Mouse (Mus musculus) ES-CJ7 (cell line): ENCODE data around the gene Tmem167b.

ENCODE experiments used
- DNase-seq: peaks from one replicate; pipeline ENCODE4 v3.0.0; 2011; ENCODE audit warnings: low read depth, low spot score

Gene Tmem167b

DNA sequence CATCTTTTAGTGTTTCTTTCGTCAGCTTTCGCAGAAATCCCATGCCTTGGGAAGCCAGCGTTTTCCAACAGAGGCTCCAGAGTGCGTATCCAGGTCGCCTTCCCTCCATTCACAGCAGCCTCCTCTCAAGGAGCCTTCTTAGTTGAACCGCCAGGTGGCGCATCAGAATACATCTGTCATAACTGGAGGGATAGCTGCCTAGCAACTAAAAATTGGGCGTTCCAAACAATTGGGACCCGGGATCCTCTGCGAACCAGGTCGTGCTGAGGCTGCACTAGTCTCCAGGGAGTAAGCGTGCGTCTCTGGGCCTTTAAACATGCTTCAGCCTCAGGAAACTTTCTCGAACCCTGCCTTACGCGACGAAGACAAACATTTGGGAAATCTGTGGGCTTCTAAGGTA, 25.0 kb downstream of the Tmem167b start:
- peak; percentile 88 for DNase-seq

DNA sequence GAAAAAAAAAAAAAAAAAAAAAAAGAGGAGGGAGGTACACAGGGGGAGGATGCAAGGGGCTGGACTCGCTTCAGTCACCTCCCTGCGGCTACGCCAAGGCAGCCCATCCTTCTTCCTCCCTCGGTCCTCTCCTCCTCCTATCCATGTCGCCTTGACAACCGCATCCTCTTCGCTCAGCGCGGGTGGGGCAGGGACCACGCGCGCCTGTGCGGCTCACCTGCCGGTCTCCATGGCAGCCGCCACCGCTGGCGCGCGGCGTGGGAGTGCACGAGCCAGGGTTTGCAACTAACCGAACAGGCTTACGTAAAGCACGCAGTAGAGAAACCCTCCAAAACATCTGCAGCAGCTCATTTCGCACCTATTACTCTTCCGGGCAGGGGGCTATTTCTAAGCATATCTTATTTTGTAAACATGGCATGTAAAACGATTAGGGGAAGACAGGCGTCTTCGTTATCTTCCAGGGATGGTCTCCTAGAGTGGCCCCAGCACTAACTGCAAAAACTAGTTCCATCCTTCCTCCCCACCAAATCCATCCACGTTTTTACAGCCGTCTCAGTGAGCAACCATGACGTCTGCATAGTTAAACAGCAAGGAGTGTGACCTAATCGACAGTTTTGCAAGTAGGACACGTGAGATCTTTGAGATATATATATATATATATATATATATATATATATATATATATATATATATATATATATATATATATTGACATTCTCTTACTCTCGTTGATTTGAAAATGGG, 25.6 kb downstream of the Tmem167b start, which contains the start of gene 5330417C22Rik:
5330417C22Rik (minus strand) TSS at position 20 of the 744 bp plus-strand sequence.
- DNase-seq: peak; percentile 67

DNA sequence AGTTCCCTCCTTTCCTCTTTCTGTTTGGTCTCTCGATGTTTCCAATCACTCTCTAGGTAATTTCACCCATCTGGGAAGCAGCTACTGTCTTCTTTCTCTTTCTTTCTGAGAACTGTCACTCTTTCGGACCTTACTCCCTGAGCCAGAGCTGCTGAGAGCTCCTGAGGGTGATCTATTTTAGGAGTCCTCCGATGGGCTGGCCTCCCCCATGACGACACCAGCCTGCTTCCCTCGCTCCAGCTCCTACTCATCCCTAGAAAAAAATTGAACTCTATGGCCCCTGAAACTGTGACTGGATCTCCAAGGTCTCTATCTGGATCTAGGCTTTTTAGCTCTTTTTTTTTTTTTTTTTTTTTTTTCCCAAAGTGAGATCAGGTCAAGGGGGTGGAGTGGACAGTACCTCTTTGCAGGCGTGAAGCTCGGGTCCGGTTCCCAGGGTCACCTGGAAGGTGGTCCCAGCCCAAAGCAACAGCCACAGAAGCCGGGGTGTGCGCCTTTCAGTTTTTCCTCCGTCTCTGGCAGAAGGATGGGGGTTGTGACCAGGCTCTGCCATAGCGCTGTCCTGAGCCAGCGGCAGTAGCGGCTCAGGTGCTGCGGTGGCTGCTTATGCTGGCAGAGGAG, 26.3 kb downstream of the Tmem167b start:
- DNase-seq: no peak

DNA sequence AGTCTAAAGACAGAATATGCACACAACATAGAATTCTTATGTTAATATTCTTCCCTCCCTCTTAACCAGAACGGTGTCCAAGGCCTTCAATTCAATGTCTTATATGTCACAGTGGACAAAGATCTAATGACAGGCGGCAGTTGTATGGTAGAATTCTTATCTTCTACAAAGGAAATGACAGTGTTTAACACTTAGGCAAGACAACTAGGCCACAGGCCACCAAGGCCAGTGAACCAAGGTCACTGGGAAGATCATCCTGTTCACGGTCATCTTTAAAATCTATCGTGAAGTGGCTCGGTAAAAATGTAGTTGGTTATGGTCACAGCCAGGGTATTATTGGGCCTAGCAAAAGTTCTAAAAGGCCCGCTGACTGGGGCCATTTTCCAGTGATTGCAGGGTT, 28.3 kb downstream of the Tmem167b start, which contains the start of gene 1700013F07Rik:
1700013F07Rik (plus strand) TSS at position 200 of the 400 bp plus-strand sequence.
- no peak for DNase-seq

DNA sequence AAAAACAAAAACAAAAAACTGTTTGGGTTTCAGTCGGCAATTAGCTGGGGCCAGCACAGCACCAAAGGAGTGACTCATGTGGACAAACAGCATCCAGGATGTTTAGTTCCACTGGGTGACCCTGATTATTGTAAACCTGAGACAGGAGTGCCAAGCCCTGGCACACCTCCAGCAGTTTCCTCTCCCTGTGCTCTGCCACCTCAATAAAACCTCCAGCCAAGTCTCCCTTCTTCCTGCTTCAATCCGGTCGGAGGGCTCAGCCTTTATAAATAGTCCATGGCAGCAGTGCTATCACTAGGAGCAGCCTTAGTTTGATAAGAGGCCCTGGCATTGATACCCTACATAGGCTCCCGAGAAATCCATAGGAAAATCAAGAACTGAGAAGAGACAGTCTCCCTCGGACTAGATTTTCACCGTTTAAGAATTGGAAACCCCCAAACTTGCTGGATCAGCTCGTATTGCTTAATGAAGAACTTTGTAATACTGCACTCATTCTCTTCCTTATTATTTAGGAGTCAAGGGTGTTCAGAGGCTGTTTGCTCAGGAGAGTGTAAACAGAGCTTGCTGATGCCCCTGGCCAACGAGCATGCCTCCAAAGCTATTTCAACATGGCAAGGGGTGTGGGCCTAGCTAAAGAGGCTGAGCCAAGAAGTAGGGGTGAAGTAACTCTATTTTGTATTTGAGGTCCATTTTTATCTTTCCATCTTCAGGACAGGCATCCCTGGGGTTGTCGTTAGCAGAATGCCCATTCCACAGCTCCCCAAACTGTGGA, 29.0 kb downstream of the Tmem167b start:
- no peak for DNase-seq

DNA sequence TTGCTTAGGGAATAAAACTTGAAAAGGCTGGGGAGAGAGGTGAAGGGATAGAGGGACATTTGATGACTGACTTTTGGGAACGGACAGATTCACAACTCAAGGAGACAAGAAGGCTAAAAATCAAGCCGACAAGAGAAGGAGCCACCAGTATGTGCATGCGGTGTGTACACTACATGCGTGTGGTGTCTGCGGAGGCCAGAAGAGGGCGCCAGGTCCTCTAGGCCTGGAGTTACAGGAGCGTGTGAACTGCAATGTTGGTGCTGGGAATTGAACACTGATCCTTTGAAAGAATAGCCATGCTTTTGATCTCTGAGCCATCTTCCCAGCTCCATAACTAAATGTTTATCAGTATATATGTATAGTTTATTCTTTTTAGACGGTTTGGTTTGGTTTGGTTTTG, 33.8 kb downstream of the Tmem167b start:
- DNase-seq: peak; percentile 55

DNA sequence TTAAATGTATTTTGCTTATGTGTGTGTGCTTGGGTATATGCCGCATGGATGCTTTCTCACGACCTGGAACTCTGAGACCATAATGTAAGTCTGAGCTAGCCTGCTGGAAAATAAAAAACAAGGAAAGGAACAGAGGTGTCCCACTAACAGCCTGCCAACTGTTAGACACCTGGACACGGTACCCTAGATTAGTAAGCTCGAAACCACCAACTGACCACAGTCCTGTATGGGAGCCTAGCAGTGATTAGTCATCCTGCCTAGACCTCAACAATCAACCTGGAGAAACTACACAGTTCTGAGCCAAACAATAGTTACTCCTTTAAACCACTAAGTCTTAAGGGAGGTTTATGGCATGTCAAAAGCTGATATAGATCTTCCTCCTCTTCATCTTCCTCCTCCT, 38.9 kb downstream of the Tmem167b start:
- no peak for DNase-seq

DNA sequence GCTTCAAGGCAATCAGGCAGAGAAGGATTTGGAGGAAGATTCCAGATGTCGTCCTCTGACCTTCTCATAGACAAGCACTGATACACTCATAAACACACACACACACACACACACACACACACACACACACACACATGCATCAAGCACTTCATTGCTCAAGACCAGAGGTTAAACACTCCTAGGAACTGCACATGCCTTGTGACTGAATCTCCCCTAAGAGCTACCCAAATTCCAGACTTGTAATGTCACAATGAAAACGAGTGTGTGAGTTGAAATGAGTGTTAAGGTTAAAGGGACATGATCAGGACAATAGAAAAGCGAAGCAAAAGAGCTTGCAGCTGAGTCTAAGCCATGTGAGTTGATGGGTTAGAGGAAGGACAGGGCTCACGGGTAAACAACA, 44.0 kb downstream of the Tmem167b start:
- DNase-seq: no peak

DNA sequence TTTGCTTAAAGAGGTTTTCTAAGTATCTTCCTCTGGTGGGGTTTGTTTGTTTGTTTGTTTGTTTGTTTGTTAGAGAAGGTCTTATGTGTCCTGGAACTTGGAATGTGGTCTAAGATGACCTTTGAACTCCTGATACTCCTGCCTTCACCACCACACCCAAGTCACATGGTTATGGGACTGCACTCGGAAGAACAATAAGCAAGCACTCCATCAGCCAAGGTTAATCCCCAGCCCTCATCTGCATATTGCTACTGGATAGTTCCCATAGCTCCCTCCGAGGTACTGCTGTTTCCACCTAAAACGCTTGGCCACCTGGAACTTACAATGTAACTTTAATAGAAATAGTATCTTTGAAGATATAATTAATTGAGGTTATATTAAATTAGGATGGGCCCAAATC, 48.8 kb downstream of the Tmem167b start:
- peak; percentile 85 for DNase-seq

DNA sequence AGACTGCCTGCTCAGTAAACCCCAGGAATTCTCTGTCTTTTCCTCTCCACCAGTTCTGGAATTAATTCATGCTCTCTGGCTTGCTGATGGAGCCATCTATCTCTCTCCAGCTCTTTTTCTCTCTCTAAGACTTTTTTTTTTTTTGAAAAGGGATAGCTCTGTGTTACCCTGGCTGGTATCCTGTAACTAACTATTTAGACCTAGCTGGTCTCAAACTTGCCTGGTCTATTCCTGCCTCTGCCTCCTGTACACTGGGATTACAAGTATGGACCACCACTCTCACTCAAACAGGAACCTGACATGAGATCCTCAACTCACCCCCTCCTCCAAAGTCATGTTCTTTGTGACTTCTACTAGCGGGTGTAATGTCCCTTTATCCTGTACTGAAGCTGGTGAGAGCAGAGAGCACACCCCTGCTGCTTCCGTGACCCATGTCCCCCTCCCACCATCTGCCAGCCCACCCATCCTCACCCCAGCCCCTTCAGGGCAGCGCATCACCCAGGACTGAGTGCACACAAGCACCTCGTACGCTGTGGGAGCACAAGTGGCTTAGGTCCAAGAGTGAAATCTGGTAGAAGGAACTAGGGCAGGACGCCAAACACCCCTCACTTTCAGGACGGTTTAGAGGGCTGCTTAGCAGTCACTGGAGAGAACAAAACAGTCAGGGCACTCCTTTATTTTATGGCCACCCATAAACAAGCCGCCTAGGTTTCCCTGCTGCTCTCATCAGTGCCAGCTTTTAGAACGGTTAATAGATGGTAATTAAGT, 51.4 kb downstream of the Tmem167b start:
- no peak for DNase-seq

DNA sequence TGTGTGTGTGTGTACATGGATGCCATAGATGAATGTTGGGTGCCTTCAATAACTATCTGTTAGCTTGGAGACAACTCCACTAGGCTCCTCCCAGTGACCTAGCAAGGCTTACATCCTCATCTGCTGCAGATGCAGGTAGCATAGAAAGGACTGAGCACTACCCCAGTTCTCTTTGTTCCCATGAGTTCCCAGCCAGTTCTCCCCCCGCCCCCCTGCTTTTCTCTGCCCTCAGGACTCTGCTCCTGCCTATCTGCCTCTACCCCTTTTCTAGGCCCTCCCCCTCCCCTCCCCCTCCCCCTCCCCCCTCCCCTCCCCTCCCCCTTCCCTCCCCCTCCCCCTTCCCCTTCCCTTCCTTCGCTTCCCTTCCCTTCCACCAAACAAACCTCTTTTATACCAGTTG, 52.1 kb downstream of the Tmem167b start:
- DNase-seq: peak; percentile 21

DNA sequence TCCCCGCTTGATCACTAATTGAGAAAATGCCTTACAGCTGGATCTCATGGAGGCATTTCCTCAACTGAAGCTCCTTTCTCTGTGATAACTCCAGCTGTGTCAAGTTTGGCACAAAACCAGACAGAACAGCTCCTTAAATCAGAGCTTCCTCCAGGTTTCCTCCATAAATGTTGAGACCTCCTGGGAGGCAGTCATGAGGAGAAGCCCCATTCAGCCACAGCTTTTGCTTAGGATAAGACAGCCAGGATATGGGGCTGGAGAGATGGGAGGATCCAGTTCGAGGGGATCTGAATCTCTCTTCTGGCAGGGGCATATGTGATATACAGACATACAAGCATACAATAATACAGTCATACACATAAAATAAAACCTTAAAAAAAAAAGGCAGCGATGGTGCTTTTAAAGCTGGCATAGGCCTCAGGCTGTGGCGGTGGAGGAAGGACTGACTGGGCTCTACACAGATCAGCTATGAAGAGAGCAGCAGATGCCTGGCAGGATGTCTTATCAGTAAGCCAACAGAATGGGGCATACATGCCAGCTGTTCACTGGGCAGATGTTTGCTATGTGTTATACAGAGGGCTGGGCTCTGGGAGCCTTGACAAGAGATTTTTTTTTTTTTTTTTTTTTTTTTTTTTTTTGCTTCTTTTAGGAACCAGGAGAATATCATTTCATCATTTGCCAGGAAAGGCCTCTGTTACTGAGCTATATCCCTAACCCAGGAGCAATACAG, 53.4 kb downstream of the Tmem167b start:
- DNase-seq: no peak
